Mouse (Mus musculus) ovary, adult 10 weeks (tissue): ENCODE measurements around the gene Llph. TPM values are rescaled to one million over a fixed set of nuclear protein-coding genes. Genes with fewer than 3 reads are reported as not detected.

Experiments used
- polyA plus RNA-seq: library from polyadenylated mRNA; stranded (reverse); fragments of 350-450 nt; fragmentation: Illumina TruSeq; extraction: RNeasy Lipid Tissue Mini Kit (QIAGEN cat#74804); gene quantifications from one replicate; pipeline ENCODE4 v1.2.3, GENCODE M21; 2014

Llph gene
- 17.6 TPM for polyA plus RNA-seq

GRCm38 (mm10) chr10:120226871-120227661 is at the start of gene Llph:
Gene Llph (plus strand): TSS chr10:120227070.

GRCm38 (mm10) chr10:120201131-120201921 is 25.5 kb upstream of the Llph start, which contains the start of gene Tmbim4:
Gene Tmbim4 (plus strand): TSS chr10:120201590.

GRCm38 (mm10) chr10:120201961-120202402 is 24.9 kb upstream of the Llph start, which contains the start of gene Irak3:
Gene Irak3 (minus strand): TSS chr10:120202130.

Other genes with a start within 250 kb of the Llph start
- 9.1 TPM for gene Helb, start 114.1 kb upstream of the Llph start, polyA plus RNA-seq
- 76.6 TPM for gene Tmbim4, start 25.5 kb upstream of the Llph start, polyA plus RNA-seq
- gene Irak3, start 24.9 kb upstream of the Llph start, polyA plus RNA-seq: 5.3 TPM
- gene Hmga2, start 249.4 kb downstream of the Llph start, polyA plus RNA-seq: 9.2 TPM